Mouse (Mus musculus) embryo, embryonic 10 days (tissue): ENCODE data around the gene Unc13c.

Experiments used
- DNase-seq: peaks from one replicate; pipeline ENCODE4 v3.0.0-alpha.2; 2015; ENCODE audit warnings: low spot score

The Unc13c gene

GRCm38 (mm10) chr9:73882393-73882919, 86.3 kb downstream of the Unc13c start:
- no peak for DNase-seq

GRCm38 (mm10) chr9:73867410-73868067, 101.2 kb downstream of the Unc13c start:
- DNase-seq = peak; percentile 13

GRCm38 (mm10) chr9:73866666-73867065, 102.1 kb downstream of the Unc13c start:
- DNase-seq = no peak

GRCm38 (mm10) chr9:73859469-73859868, 109.3 kb downstream of the Unc13c start:
- DNase-seq = no peak

GRCm38 (mm10) chr9:73854281-73854680, 114.5 kb downstream of the Unc13c start:
- no peak for DNase-seq

GRCm38 (mm10) chr9:73806681-73807080, 162.1 kb downstream of the Unc13c start:
- DNase-seq = no peak

GRCm38 (mm10) chr9:73774616-73775015, 194.2 kb downstream of the Unc13c start:
- no peak for DNase-seq

- no peak for DNase-seq
Observed at GRCm38 (mm10) chr9:73755185-73755584, 213.6 kb downstream of the Unc13c start.

- peak; percentile 24 for DNase-seq
Observed at GRCm38 (mm10) chr9:73753480-73753879, 215.3 kb downstream of the Unc13c start.

- no peak for DNase-seq
Observed at GRCm38 (mm10) chr9:73751344-73751743, 217.4 kb downstream of the Unc13c start.

GRCm38 (mm10) chr9:73734446-73734845, 234.3 kb downstream of the Unc13c start:
- no peak for DNase-seq

- no peak for DNase-seq
Observed at GRCm38 (mm10) chr9:73725717-73726662, 242.8 kb downstream of the Unc13c start.

- DNase-seq = no peak
Observed at GRCm38 (mm10) chr9:73724776-73725175, 244.0 kb downstream of the Unc13c start.

GRCm38 (mm10) chr9:73713508-73713907, 255.3 kb downstream of the Unc13c start:
- no peak for DNase-seq

- DNase-seq = no peak
Observed at GRCm38 (mm10) chr9:73697103-73697502, 271.7 kb downstream of the Unc13c start.

GRCm38 (mm10) chr9:73681580-73681979, 287.2 kb downstream of the Unc13c start:
- DNase-seq = no peak

GRCm38 (mm10) chr9:73680545-73681495, 287.9 kb downstream of the Unc13c start:
- DNase-seq = no peak

- DNase-seq = peak; percentile 66
Observed at GRCm38 (mm10) chr9:73671656-73672212, 297.0 kb downstream of the Unc13c start.

GRCm38 (mm10) chr9:73670040-73670439, 298.7 kb downstream of the Unc13c start:
- no peak for DNase-seq

- no peak for DNase-seq
Observed at GRCm38 (mm10) chr9:73662839-73663238, 305.9 kb downstream of the Unc13c start.

- DNase-seq = no peak
Observed at GRCm38 (mm10) chr9:73649088-73649487, 319.7 kb downstream of the Unc13c start.
